Mouse (Mus musculus) inflammation-experienced regulatory T-cells, adult 16 weeks (primary cell): ENCODE data around the gene Ggnbp2. TPM values are rescaled to one million over a fixed set of nuclear protein-coding genes. Genes with fewer than 3 reads are reported as not detected.

Source experiments
- polyA plus RNA-seq: library from polyadenylated mRNA; unstranded; fragments of 100-300 nt; shearing (Covaris generic); gene quantifications from one replicate; pipeline ENCODE4 v1.2.1, GENCODE M21; 2017

Gene Ggnbp2
- 205 TPM for polyA plus RNA-seq

GRCm38 (mm10) chr11:84870337-84871043 is at the start of gene Ggnbp2:
Gene Ggnbp2 (minus strand): TSS chr11:84870817.

DNA sequence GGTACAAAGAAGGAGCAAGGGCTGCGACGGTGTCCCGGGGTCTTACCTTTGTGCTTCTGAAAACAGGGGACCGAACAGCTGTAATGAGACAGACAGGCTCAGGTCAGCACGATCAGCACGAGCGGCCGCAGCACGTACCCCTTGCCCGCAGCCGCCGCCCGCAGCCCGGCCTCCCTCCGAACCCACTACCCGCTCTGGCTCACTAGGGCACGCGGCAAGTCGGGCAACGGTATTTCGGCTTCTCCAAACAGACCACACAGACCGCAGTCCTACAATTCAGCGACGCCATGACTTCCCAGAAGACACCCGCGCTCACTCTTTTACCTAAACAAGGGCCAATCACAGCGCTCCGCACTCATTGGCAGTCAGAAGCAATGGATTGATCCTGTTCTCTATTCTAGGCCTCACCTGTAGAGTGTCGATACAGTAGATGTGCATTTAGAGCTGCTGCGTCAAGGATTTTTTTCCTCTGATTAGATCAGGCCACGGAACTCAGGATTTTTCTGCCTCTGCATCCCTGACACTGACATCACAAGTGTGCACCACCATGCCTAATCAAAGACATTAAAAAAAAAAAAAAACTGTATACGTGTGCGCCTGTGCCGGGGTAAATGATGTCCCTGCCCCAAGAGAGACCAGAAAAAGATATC is 45.6 kb upstream of the Ggnbp2 start, which contains the start of gene Znhit3:
Gene Znhit3, minus strand, starts transcription at position 314 of the 650 bp plus-strand sequence.

DNA sequence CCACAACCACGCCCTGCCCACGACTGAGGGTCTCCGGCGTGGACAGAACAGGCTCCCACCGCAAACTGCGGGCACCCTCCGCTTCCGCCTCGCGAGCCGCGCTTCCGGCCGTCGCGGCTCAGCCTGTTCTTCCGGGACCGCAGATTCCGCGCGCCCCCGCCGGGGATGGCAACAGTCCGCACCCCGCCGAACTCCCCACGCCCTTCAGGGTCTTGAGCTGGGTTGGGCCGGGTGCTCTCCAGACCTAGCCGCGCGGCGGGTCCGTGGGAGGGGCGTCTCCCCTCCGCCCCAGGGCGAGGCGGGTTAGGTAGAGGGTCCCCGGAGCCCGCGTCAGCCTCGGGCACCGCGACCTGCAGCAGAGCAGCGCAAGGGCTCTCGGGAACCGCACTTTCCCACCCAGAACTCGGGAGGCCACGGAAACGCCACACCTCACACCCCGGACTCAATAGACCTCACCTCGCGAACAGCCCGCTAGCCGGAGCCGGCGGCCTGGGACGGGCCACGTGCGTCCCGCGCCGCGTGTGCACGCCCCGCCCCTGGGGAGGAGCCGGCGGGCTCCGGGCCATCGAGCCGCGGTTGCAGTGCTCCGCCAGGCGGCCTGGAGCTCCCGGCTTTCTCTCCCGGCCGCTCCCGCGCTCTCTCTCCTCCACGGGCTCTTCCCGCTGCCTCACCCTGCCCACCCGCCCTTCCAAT is 9.3 kb upstream of the Ggnbp2 start, which contains the start of the genes Myo19 and Pigw:
Gene Myo19, plus strand, starts transcription at position 377 of the 693 bp plus-strand sequence.
Gene Pigw, minus strand, starts transcription at position 514 of the 693 bp plus-strand sequence.

DNA sequence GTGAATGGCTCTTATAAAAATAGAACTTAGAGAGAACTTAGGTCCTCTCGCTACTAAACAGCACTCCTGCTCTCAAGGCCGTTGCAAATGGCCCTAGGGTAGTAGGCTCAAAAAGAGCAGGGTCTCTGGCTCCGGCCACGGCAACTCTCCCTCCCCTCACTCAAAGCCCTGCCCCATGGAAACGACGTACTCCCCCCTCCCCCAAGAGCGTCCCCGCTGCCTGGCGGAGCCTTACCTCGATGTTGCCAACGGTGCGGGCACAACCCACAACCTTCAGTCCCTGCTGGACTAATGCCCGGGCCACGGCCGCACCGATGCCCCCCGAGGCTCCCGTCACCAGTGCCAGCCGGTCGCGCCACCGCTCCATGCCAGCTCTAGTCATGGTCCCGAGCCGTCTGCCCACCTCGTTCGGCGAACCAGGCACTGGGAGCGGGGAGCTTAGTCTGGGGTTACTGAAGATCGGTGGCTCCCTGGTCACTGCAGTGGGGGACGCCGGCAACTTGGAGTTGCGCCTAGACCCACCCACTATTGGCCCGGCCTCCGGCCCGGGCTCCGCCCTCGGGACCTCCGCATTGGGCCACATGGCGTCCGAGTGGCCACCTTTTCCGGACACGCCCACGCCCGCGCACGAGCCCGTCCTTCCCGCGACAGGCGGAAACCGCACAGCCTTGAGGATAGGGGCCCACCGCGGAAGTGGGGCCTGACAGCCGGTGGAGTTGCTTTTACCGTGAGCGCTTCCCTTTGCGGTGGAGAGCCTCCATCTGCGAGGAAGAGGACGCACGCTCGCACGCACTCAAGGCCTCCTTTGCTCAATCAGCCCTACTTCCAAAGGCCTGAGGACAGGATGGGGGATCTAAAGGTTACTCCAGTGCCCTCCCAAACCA is 41.9 kb downstream of the Ggnbp2 start, which contains the start of gene Dhrs11:
Gene Dhrs11, minus strand, starts transcription at position 479 of the 884 bp plus-strand sequence.

GRCm38 (mm10) chr11:84818961-84819692 is 51.5 kb downstream of the Ggnbp2 start, which contains the start of gene Mrm1:
Gene Mrm1 (minus strand): TSS chr11:84819515.

Other genes with a start within 250 kb of the Ggnbp2 start
- gene Mrm1, start 51.3 kb downstream of the Ggnbp2 start, polyA plus RNA-seq, result 31.5 TPM
- 28.5 TPM for gene Dhrs11, start 41.8 kb downstream of the Ggnbp2 start, polyA plus RNA-seq
- 2.6 TPM for gene Myo19, start 9.3 kb upstream of the Ggnbp2 start, polyA plus RNA-seq
- 5.5 TPM for gene Pigw, start 9.5 kb upstream of the Ggnbp2 start, polyA plus RNA-seq
- 33.1 TPM for gene Znhit3, start 45.5 kb upstream of the Ggnbp2 start, polyA plus RNA-seq
- not detected for gene Car4, start 87.0 kb upstream of the Ggnbp2 start, polyA plus RNA-seq